8 mouse cellular contexts compared by ENCODE assay signal in genomic region chr9:61370889-61371754, GRCm38 (mm10). TPM values are rescaled to one million over a fixed set of nuclear protein-coding genes. Genes with fewer than 3 reads are reported as not detected.
DNase-seq lines count a peak whose midpoint lies in the region; ATAC-seq and TF ChIP-seq lines count a peak whose summit lies in the region.

No protein-coding gene starts in this region.

- peak overlapping the region; percentile 65 for H3K4me3 ChIP-seq in erythroblast, embryonic 14.5 days (replicated peaks)
- peak overlapping the region; percentile 95 for H3K4me3 ChIP-seq in embryonic facial prominence, embryonic 10.5 days
- H3K4me3 ChIP-seq in limb, embryonic 14.5 days (replicated peaks; ENCODE audit: low read length): peak overlapping the region; percentile 98
- H3K4me3 ChIP-seq in midbrain, embryonic 15.5 days: peak overlapping the region; percentile 84

- no peak for ATAC-seq in erythroblast, adult 5-6 weeks (replicated peaks; ENCODE audit: low FRiP score, poor library complexity, severe bottlenecking)
- ATAC-seq in limb, embryonic 14.5 days (ENCODE audit: low FRiP score, low read depth): peak; percentile 2
- ATAC-seq in midbrain, embryonic 15.5 days (replicated peaks): peak; percentile 33

- peak; percentile 79 for DNase-seq in embryonic facial prominence, embryonic 10.5 days (ENCODE audit: low spot score)
- peak; percentile 98 for DNase-seq in heart, adult 11 months
- DNase-seq in kidney, adult 18-20 months: peak; percentile 83
- DNase-seq in limb, embryonic 14.5 days (ENCODE audit: low spot score): peak; percentile 50
- peak; percentile 69 to 72 for DNase-seq in spleen, postnatal 10 days (ENCODE audit: low spot score in 2 of 2)

- H3K36me3 ChIP-seq in erythroblast, embryonic 14.5 days (ENCODE audit: control insufficient read depth): peaks cover 2% of the 10 kb centered on the region; the same call in 1 of the 2 replicates
- H3K36me3 ChIP-seq in embryonic facial prominence, embryonic 10.5 days (replicated peaks): peaks cover 16% of the 10 kb centered on the region
- H3K36me3 ChIP-seq in limb, embryonic 14.5 days (ENCODE audit: control insufficient read depth, insufficient read depth, low read length): peaks cover 7% of the 10 kb centered on the region
- no peaks in the 10 kb centered on the region for H3K36me3 ChIP-seq in midbrain, embryonic 15.5 days (replicated peaks)

- peak overlapping the region; percentile 98 for H3K4me2 ChIP-seq in limb, embryonic 14.5 days (replicated peaks; ENCODE audit: low read depth, low read length, severe bottlenecking)
- H3K4me2 ChIP-seq in midbrain, embryonic 15.5 days: peak overlapping the region; percentile 79

- peak overlapping the region; percentile 100 for H3K27ac ChIP-seq in embryonic facial prominence, embryonic 10.5 days (replicated peaks)
- peak overlapping the region; percentile 94 for H3K27ac ChIP-seq in limb, embryonic 14.5 days (replicated peaks; ENCODE audit: low read depth, low read length)
- peak overlapping the region; percentile 85 for H3K27ac ChIP-seq in midbrain, embryonic 15.5 days

- H3K9ac ChIP-seq in limb, embryonic 14.5 days (ENCODE audit: low read depth, low read length, severe bottlenecking): peak overlapping the region; percentile 70
- peak overlapping the region; percentile 50 for H3K9ac ChIP-seq in midbrain, embryonic 15.5 days

- peaks cover 79% of the 10 kb centered on the region for H3K27me3 ChIP-seq in erythroblast, embryonic 14.5 days (ENCODE audit: control insufficient read depth)
- peaks cover 21% of the 10 kb centered on the region for H3K27me3 ChIP-seq in embryonic facial prominence, embryonic 10.5 days (replicated peaks; ENCODE audit: low read depth, poor library complexity, severe bottlenecking)
- H3K27me3 ChIP-seq in limb, embryonic 14.5 days (ENCODE audit: control insufficient read depth, insufficient read depth, low read length): no peaks in the 10 kb centered on the region
- H3K27me3 ChIP-seq in midbrain, embryonic 15.5 days (replicated peaks): 0 out of 2 replicates have a peak, but pooled peaks cover 8% of the 10 kb centered on the region

- WGBS in embryonic facial prominence, embryonic 10.5 days: under 1% methylated on average over 66 of the region's 66 CpGs
- 1% methylated on average over 64 of the region's 66 CpGs for WGBS in limb, embryonic 14.5 days
- WGBS in midbrain, embryonic 15.5 days: under 1% methylated on average over 66 of the region's 66 CpGs

- H3K4me1 ChIP-seq in erythroblast, embryonic 14.5 days (ENCODE audit: control insufficient read depth): peaks cover 69% of the 10 kb centered on the region
- H3K4me1 ChIP-seq in embryonic facial prominence, embryonic 10.5 days: peaks cover 70% of the 10 kb centered on the region
- peaks cover 39% of the 10 kb centered on the region for H3K4me1 ChIP-seq in limb, embryonic 14.5 days (ENCODE audit: control insufficient read depth, insufficient read depth, low read length)
- H3K4me1 ChIP-seq in midbrain, embryonic 15.5 days: peaks cover 47% of the 10 kb centered on the region

- TF ChIP-seq POLR2A in limb, embryonic 14.5 days (IDR thresholded peaks at IDR 0.05; ENCODE audit: borderline replicate concordance, extremely low read depth, insufficient read depth, insufficient read length): 0 out of 2 replicates have a peak, but pooled peaks have one; percentile 1

- peaks cover 4% of the 10 kb centered on the region; the same call in 1 of the 2 replicates for H3K9me3 ChIP-seq in erythroblast, embryonic 14.5 days (ENCODE audit: control insufficient read depth, low read length)
- H3K9me3 ChIP-seq in embryonic facial prominence, embryonic 10.5 days: no peaks in the 10 kb centered on the region
- no peaks in the 10 kb centered on the region for H3K9me3 ChIP-seq in limb, embryonic 14.5 days (ENCODE audit: control insufficient read depth, low read length)
- no peaks in the 10 kb centered on the region for H3K9me3 ChIP-seq in midbrain, embryonic 15.5 days

RNA-seq across cellular contexts. Expression of gene Tle3, which starts 1.0 kb away (rescaled TPM):
- polyA plus RNA-seq in erythroblast, embryonic 14.5 days (2012): 1.5 and 2.1 TPM in 2 replicates
- 10.8 and 24.0 TPM in 2 replicates for total RNA-seq in erythroblast, adult 5-6 weeks (2015; ENCODE audit: low replicate concordance)
- total RNA-seq in erythroblast, adult 5-6 weeks (2017; ENCODE audit: low replicate concordance): 11.6 and 16.6 TPM in 2 replicates
- 50.3 and 51.9 TPM in 2 replicates for polyA plus RNA-seq in embryonic facial prominence, embryonic 10.5 days (2016; fragmentation: Nextera tagmentation; extraction: Ambion mirVana)
- 113 and 156 TPM in 2 replicates for polyA plus RNA-seq in limb, embryonic 14.5 days (2012; rRNA removed)
- polyA plus RNA-seq in limb, embryonic 14.5 days (2014; fragmentation: Nextera tagmentation; extraction: Ambion mirVana): 45.1 and 47.3 TPM in 2 replicates
- 34.9 and 39.1 TPM in 2 replicates for polyA plus RNA-seq in midbrain, embryonic 15.5 days (2015; fragmentation: Nextera tagmentation; extraction: Ambion mirVana)

Comparison
In these comparisons a context has a peak if more than half of its experiments do, and no peak if none do; other contexts are left out.
1. RNA of gene Tle3, which starts 1.0 kb away (polyA plus RNA-seq): 45.1 to 156 TPM in limb, embryonic 14.5 days, 50.3 to 51.9 TPM in embryonic facial prominence, embryonic 10.5 days and 34.9 to 39.1 TPM in midbrain, embryonic 15.5 days; 1.5 to 2.1 TPM in erythroblast, embryonic 14.5 days; every median in the first group is over 10 times any median in the second.
2. Peak in every context shown above with its lines, with median percentiles within 50 percentile points of each other: H3K4me3 ChIP-seq, DNase-seq and H3K27ac ChIP-seq.